Mouse (Mus musculus) lung, embryonic 14.5 days (tissue): ENCODE measurements at regions not wholly inside any gene's neighbourhood (a gene's known extent, or its start where the extent isn't known, plus 50 kb on each side); places are given as distances from the start of the nearest gene placed in this dataset.

Experiments
- ATAC-seq: fragments of 200-750 bp; cut with Nextera tagmentation; 2 replicates; pipeline ENCODE4 v1.8.0; 2017; ENCODE audit warnings: mild to moderate bottlenecking, moderate TSS enrichment, moderate library complexity; ENCODE audit not compliant: insufficient read depth
- DNase-seq: peaks from one replicate; pipeline ENCODE4 v3.0.0-alpha.2; 2015
- H3K27ac ChIP-seq: fragments of 300-500 bp; sonication (generic); 2 replicates; pipeline ENCODE4 v1.5.1; 2014; ENCODE audit warnings: low read depth, mild to moderate bottlenecking, moderate library complexity
- H3K27me3 ChIP-seq: fragments of 300-500 bp; sonication (generic); 2 replicates; pipeline ENCODE4 v1.6.1; 2014; ENCODE audit warnings: low read length, control low read depth; ENCODE audit not compliant: insufficient read depth
- H3K36me3 ChIP-seq: fragments of 300-500 bp; sonication (generic); 2 replicates; pipeline ENCODE4 v1.6.1; 2014; ENCODE audit warnings: control low read depth; ENCODE audit not compliant: insufficient read depth
- H3K4me1 ChIP-seq: fragments of 300-500 bp; sonication (generic); 2 replicates; pipeline ENCODE4 v1.6.1; 2014; ENCODE audit warnings: antibody characterized with exemption, control low read depth; ENCODE audit not compliant: insufficient read depth
- H3K4me2 ChIP-seq: fragments of 300-500 bp; sonication (generic); 2 replicates; pipeline ENCODE4 v1.6.1; 2014; ENCODE audit warnings: mild to moderate bottlenecking
- H3K4me3 ChIP-seq: fragments of 300-500 bp; sonication (generic); 2 replicates; pipeline ENCODE4 v1.5.1; 2014; ENCODE audit warnings: low read depth, low read length
- H3K9ac ChIP-seq: fragments of 300-500 bp; sonication (generic); 2 replicates; pipeline ENCODE4 v1.6.1; 2014
- H3K9me3 ChIP-seq: fragments of 300-500 bp; sonication (generic); 2 replicates; pipeline ENCODE4 v1.6.1; 2016; ENCODE audit warnings: low read depth, low read length, control low read depth
- CTCF ChIP-seq: IDR thresholded peaks from 2 replicates; pipeline ENCODE4 v1.5.1; 2016; ENCODE audit warnings: antibody characterized with exemption, low read depth
- WGBS: fragments of 180-500 bp; shearing (Covaris S2); extraction: QIAGEN DNeasy Blood & Tissue Kit; methylation state at CpG from one replicate; pipeline ENCODE4 v1.1.7; 2014; 5-methylcytosine and 5-hydroxymethylcytosine counted together

DNA sequence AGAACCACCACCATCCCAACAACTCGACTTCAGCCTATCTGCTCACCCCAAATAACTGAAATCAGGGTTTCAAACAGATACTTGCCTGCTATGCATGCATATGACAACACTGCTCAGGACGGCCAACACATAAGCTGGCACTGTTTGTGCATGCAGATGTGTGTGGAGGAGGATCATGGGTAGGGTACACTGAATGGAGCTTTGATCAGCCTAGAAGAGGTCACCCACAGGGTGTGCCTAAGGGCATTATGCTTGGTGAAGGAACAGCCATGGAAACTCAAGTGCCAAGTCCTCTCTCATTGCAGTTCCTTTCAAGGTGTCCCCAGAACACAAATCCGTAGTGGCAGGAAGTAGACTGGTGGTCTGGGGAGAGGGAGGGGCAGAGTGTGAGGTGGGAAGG lies 316.7 kb downstream of the Mroh4 start:
- TF ChIP-seq CTCF = no peak
- H3K36me3 ChIP-seq = no peaks in the 10 kb centered on the region
- no peak overlapping the region for H3K4me2 ChIP-seq
- no peak for ATAC-seq
- no peaks in the 10 kb centered on the region for H3K4me1 ChIP-seq
- WGBS = 48% methylated on average over 3 of the region's 3 CpGs
- H3K27ac ChIP-seq = no peak overlapping the region
- no peaks in the 10 kb centered on the region for H3K27me3 ChIP-seq
- H3K9me3 ChIP-seq = no peaks in the 10 kb centered on the region
- no peak for DNase-seq
- no peak overlapping the region for H3K4me3 ChIP-seq
- no peak overlapping the region for H3K9ac ChIP-seq

DNA sequence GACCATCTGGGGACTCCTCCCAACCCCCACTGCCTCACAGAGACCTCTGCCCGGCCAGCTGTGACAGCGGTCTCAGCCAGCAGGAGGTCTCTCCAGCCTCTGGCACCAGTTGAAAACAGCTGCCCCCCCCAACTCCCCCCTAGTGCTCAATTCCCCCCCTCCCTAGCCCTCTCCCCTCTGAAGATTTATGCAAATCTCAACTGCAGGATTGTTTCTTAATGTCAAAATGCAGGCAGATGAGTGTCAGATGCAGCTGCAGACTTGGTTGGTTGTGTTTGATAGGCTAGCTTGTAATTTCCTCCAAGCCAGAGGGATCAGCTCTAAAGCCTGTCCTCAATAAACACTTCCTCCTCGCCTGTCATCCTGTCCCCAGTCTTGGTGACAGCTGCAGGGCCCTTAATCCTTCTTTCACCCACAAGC lies 317.7 kb downstream of the Mroh4 start:
- Histone ChIP-seq H3K4me3 (no peak overlapping the region), H3K36me3 (no peaks in the 10 kb centered on the region), H3K27me3 (no peaks in the 10 kb centered on the region), H3K4me1 (no peaks in the 10 kb centered on the region), H3K4me2 (no peak overlapping the region), H3K27ac (no peak overlapping the region), H3K9ac (no peak overlapping the region), H3K9me3 (no peaks in the 10 kb centered on the region)
- no peak for TF ChIP-seq CTCF
- DNase-seq (no peak), ATAC-seq (no peak)
- 6% methylated on average over 3 of the region's 3 CpGs for WGBS

DNA sequence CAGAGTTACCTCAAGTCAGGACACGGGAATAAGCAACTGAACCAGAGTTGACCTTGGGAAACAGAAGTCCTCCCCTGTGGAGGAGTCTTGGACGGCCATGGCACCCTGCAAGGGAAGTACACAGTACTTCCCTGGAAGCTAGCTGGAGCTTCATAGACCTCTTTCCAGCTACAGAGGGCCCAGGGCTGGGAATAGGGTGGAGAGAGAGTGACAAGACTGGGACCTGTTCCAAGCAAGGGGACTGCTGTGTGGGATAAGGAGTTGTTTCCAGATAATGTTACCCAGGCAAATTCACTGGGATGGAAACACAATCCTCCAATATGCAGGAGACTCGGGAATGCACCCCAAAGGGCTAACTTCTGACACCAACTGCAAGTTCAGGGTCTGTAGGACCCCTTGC lies 325.1 kb downstream of the Mroh4 start:
- Histone ChIP-seq H3K27me3 (no peaks in the 10 kb centered on the region), H3K27ac (no peak overlapping the region), H3K36me3 (no peaks in the 10 kb centered on the region), H3K4me1 (no peaks in the 10 kb centered on the region), H3K9ac (no peak overlapping the region), H3K9me3 (no peaks in the 10 kb centered on the region), H3K4me3 (no peak overlapping the region), H3K4me2 (no peak overlapping the region)
- no peak for DNase-seq
- TF ChIP-seq CTCF = no peak
- no peak for ATAC-seq
- 49% methylated on average over 3 of the region's 3 CpGs for WGBS

DNA sequence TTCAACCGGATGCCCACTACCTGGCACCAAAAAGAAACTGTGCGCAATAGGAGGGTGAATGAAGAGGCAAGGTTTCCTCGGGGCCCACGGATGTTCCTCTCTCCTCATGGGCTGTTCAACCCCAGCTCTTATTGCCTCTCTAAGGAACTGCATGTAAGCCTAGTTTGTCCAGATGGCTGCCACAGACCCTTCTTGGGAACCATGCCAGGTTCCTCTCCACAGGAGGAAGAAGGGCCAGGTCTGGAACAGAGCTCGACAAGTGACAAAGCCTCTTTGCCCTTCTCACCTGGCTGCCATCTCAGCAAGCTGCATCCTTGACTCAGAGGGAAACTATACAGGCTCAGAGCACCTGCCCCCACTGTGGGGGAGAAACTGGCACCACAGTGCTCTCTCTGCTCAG lies 329.6 kb downstream of the Mroh4 start:
- DNase-seq (no peak), ATAC-seq (no peak)
- 82% methylated on average over 5 of the region's 5 CpGs for WGBS
- Histone ChIP-seq H3K4me1 (no peaks in the 10 kb centered on the region), H3K9ac (no peak overlapping the region), H3K4me2 (no peak overlapping the region), H3K36me3 (no peaks in the 10 kb centered on the region), H3K27ac (no peak overlapping the region), H3K27me3 (no peaks in the 10 kb centered on the region), H3K4me3 (no peak overlapping the region), H3K9me3 (no peaks in the 10 kb centered on the region)
- no peak for TF ChIP-seq CTCF

DNA sequence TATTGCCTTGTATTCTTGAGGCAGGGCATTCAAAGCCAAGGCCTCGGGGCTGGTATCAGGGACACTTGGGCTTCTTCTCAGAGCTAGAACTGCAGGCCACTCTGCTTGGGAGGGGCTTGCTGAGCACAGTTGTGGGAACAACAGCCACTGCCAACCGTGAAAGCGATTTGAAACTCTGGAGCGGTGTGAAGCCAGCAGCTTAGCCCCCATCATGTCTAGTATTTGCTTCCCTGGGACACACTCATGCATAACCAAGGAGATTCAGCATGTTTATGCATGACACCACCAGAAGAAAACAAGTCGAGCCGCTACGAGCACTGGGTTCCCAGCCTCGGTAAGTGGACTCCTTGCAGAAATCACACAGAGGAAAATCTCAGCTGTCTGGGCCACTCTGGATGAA lies 339.9 kb downstream of the Mroh4 start:
- Histone ChIP-seq H3K27ac (no peak overlapping the region), H3K36me3 (no peaks in the 10 kb centered on the region), H3K4me1 (no peaks in the 10 kb centered on the region), H3K4me2 (no peak overlapping the region), H3K9me3 (no peaks in the 10 kb centered on the region), H3K27me3 (no peaks in the 10 kb centered on the region), H3K9ac (no peak overlapping the region), H3K4me3 (no peak overlapping the region)
- WGBS = 69% methylated on average over 8 of the region's 8 CpGs
- ATAC-seq = no peak
- TF ChIP-seq CTCF = no peak
- no peak for DNase-seq

DNA sequence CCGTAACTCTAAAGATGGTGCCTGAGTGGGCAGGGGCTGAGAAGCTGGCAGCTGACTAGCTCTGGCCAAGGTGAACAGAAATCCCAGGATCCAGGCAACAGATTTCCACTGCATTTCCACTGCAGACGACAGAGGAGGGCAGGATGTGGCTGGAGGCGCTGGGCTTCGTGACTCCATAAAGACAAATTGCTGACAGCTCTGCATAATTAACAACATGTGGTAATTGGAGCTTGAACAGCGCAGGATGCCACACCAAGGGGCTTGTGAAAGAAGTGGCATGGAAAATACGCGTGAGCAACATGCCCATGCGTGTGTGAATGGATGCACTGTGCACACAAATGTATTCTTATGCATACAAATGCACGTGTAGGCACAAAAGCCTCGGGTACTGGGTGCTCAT lies 341.5 kb downstream of the Mroh4 start:
- no peak overlapping the region for H3K4me2 ChIP-seq
- H3K9me3 ChIP-seq = no peaks in the 10 kb centered on the region
- H3K4me1 ChIP-seq = no peaks in the 10 kb centered on the region
- no peaks in the 10 kb centered on the region for H3K27me3 ChIP-seq
- no peaks in the 10 kb centered on the region for H3K36me3 ChIP-seq
- no peak overlapping the region for H3K27ac ChIP-seq
- 67% methylated on average over 10 of the region's 10 CpGs for WGBS
- no peak for TF ChIP-seq CTCF
- DNase-seq = no peak
- no peak for ATAC-seq
- H3K9ac ChIP-seq = no peak overlapping the region
- H3K4me3 ChIP-seq = no peak overlapping the region

DNA sequence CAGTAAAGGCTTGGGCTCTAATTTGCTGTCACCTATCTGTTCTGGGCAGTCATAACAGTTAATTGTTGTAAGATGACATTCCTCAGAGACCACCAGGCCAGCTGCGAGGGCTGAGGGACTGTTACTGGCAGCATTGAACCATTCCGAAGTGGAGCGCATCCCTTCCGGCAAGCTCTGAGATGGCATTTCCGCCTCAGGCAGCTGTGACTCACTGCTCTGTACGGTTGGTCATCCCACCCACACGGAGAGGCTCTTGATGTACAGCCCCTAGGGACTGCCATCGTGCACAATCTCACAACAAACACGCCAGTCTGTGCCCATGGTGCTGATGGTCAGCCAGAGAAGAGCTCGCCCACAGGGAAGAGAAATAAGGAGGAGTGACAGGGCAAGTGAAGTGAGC lies 342.0 kb downstream of the Mroh4 start:
- ATAC-seq (no peak), DNase-seq (no peak)
- Histone ChIP-seq H3K4me1 (no peaks in the 10 kb centered on the region), H3K9me3 (no peaks in the 10 kb centered on the region), H3K36me3 (no peaks in the 10 kb centered on the region), H3K27me3 (no peaks in the 10 kb centered on the region), H3K9ac (no peak overlapping the region), H3K4me3 (no peak overlapping the region), H3K4me2 (no peak overlapping the region), H3K27ac (no peak overlapping the region)
- 62% methylated on average over 10 of the region's 10 CpGs for WGBS
- no peak for TF ChIP-seq CTCF

DNA sequence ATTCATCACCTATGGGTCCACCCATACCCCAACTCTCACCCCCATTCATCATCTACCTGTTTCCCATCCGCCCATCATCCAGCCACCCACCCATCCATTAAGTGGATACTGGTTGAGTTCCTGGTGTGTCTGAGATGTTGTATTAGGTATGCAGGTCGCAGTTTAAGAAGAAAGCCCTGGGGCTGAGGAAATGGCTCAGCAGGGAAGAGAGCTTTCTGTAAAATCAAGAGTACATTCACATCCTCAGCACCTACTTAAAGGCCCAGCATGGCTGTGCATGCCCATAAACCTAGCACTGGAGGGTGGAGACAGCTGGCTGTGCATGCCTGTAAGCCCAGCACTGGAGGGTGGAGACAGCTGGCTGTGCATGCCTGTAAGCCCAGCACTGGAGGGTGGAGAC lies 348.7 kb downstream of the Mroh4 start:
- no peak overlapping the region for H3K27ac ChIP-seq
- ATAC-seq (no peak), DNase-seq (no peak)
- H3K9me3 ChIP-seq = no peaks in the 10 kb centered on the region
- H3K4me2 ChIP-seq = no peak overlapping the region
- H3K9ac ChIP-seq = no peak overlapping the region
- H3K36me3 ChIP-seq = no peaks in the 10 kb centered on the region
- H3K4me3 ChIP-seq = no peak overlapping the region
- no peak for TF ChIP-seq CTCF
- no peaks in the 10 kb centered on the region for H3K4me1 ChIP-seq
- 68% methylated on average over 2 of the region's 2 CpGs for WGBS
- no peaks in the 10 kb centered on the region for H3K27me3 ChIP-seq
